Mouse (Mus musculus) heart, postnatal 0 days (tissue): ENCODE measurements around the gene Tkfc.

ENCODE experiments used
- CTCF ChIP-seq: IDR thresholded peaks from 2 replicates; pipeline ENCODE4 v1.5.1; 2016; ENCODE audit warnings: antibody characterized with exemption, control low read depth, low read depth
- EP300 ChIP-seq: IDR thresholded peaks from 2 replicates; pipeline ENCODE4 v1.6.1; 2016; ENCODE audit warnings: antibody characterized with exemption, low read depth

DNA sequence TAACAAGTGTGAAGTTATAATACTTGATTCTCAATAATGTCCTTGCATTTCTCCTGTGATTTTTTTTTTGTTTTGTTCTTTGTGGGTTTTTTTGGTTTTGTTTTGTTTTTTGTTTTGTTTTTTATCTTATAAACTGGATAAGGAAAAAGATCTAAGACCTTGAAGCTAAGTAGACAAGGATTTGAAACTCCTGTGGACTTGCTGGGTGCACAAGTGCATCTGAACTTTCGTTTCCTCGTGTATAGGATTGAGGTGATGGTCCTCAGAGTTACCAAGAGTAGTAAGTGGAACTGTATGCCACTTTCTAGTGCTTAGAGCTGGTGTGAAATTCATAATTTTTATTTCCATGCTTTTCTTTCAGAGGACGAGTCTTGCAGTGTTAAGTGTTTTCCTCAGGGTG lies 25.4 kb downstream of the Tkfc start:
- no peak for TF ChIP-seq EP300
- no peak for TF ChIP-seq CTCF
